Mouse (Mus musculus): ENCODE data around the gene Msantd1.
"Not testable (repeated sequence)": the region's sequence is repeated elsewhere in the genome, so short reads cannot be mapped to it uniquely, and the experiment has no call there.

The Msantd1 gene

GRCm38 (mm10) chr5:34907910-34908725 is at the start of gene Msantd1:
Gene Msantd1, plus strand, starts transcription at chr5:34908012.
- no peak for DNase-seq (ENCODE audit: low spot score in 2 of 2)

DNA sequence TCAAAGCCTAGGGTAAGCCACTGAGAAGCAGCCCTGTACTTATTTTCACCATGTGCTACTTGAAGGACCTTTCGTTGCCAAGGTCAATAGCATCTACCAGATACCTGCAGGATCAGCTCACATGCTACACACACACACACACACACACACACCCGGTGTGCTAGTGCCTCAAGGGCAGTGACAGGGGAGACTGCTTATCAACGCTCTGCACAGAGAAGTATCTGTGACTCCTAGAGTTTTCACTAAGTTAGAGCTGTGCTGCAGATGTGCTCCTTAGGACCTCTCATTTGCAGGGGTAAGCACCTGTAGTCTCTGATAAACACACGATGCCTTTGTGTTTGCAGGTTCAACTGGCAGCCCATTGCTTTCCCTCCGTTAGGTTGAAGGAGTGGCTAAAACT is 42.4 kb upstream of the Msantd1 start:
- no peak for DNase-seq (ENCODE audit: low spot score in 2 of 2)

DNA sequence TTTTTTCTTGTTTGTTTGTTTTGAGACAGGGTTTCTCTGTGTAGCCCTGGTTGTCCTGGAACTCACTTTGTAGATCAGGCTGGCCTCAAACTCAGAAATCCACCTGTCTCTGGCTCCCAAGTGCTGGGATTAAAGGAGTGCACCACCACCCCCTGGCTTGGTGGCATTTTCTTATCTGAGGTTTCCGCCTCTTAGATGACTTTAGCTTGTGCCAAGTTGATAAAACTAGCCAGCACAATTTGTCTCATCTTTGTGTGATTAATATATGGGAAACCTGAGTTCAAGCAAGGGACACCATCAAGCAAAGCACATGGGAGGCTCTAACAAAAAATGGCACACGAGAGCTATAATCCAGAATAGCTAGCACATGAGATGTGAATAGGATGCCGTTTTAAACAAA is 27.5 kb upstream of the Msantd1 start:
- DNase-seq (ENCODE audit: low spot score in 2 of 2) = not testable (repeated sequence)

DNA sequence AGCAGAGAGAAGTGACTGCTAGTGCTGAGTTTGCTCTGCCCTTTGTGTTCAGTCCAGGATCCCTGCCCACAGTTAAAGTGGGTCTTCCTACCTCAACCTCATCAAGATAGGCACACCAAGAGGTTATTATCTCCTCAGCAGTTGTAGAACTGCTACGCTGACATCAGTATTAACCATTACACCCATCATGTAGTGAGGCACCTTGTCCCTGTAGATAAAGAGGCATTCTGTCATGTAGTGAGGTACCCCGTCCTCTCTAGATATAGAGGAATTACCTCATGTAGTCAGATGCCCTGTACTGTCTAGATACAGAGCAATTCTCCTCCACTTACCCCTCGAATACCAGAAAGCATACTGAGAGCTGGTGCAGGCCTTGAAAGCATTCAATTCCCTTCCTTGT is 26.8 kb upstream of the Msantd1 start:
- no peak for DNase-seq (ENCODE audit: low spot score in 2 of 2)

DNA sequence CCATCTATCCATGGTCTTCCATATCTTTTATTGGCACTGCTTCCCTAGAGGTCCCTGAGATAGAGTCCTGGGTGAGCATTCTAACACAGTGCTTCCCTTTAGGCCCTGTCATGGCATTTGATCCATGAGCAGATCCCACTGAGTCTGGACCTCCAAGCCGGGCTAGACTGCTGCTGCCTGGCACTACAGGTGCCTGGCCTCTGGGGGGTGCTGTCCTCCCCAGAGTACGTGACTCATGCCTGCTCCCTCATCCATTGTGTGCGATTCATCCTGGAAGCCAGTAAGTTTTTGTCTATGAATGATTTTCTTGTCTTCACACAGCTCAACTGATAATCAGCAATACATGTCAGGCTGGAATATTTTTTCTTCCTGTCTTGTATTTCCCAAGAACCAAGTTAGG is 22.6 kb upstream of the Msantd1 start:
- DNase-seq (ENCODE audit: low spot score in 2 of 2) = no peak

- no peak for DNase-seq (ENCODE audit: low spot score in 2 of 2)
Observed at GRCm38 (mm10) chr5:34889252-34889651, 18.6 kb upstream of the Msantd1 start.

DNA sequence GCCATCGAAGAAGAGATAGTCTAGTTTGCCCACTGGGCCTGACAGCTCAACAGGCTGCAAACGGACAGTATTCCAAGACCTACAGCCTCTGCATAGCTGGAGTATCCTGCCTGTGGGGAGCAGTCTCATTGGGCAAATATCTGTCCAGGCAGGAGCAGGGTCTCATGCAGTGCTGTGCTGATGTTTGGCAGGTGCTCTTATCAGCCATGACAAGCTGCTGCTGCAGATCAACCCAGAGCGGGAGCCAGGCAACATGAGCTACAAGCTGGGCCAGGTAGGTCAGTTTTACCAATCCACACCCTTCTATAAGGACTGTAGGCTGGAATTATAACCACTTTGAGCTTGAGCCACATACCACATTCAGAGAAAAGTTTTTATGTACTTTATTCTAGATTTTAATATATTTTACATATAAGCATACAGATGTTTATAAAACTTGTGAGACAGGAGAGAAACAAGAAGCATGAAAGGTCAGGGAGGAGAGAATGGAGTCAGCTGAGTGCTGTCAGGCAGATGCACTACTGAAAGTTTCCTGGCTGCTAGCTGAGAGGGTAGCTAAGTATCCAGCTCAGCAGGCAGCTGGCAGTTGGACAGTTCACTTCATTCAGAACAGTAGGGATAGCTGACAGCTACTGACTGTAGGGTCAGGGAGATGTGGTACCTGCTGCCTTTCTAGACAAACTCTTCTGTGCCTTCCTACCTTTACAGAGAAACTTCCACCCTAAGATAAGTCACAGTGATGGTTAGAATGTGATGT is 10.9 kb upstream of the Msantd1 start:
- DNase-seq (ENCODE audit: low spot score in 2 of 2) = no peak

- no peak for DNase-seq (ENCODE audit: low spot score in 2 of 2)
Observed at GRCm38 (mm10) chr5:34899787-34900469, 7.9 kb upstream of the Msantd1 start.

- no peak for DNase-seq (ENCODE audit: low spot score in 2 of 2)
Observed at GRCm38 (mm10) chr5:34902371-34902770, 5.4 kb upstream of the Msantd1 start.

- DNase-seq (ENCODE audit: low spot score in 2 of 2) = peak in 1 of 2 experiments; percentile 38
Observed at GRCm38 (mm10) chr5:34902811-34903385, 4.9 kb upstream of the Msantd1 start.

- no peak for DNase-seq (ENCODE audit: low spot score in 2 of 2)
Observed at GRCm38 (mm10) chr5:34904412-34904811, 3.4 kb upstream of the Msantd1 start.

- no peak for DNase-seq (ENCODE audit: low spot score in 2 of 2)
Observed at GRCm38 (mm10) chr5:34907230-34907629, 582 bp upstream of the Msantd1 start.

GRCm38 (mm10) chr5:34908726-34909633 is 1.2 kb downstream of the Msantd1 start:
- no peak for DNase-seq (ENCODE audit: low spot score in 2 of 2)

DNA sequence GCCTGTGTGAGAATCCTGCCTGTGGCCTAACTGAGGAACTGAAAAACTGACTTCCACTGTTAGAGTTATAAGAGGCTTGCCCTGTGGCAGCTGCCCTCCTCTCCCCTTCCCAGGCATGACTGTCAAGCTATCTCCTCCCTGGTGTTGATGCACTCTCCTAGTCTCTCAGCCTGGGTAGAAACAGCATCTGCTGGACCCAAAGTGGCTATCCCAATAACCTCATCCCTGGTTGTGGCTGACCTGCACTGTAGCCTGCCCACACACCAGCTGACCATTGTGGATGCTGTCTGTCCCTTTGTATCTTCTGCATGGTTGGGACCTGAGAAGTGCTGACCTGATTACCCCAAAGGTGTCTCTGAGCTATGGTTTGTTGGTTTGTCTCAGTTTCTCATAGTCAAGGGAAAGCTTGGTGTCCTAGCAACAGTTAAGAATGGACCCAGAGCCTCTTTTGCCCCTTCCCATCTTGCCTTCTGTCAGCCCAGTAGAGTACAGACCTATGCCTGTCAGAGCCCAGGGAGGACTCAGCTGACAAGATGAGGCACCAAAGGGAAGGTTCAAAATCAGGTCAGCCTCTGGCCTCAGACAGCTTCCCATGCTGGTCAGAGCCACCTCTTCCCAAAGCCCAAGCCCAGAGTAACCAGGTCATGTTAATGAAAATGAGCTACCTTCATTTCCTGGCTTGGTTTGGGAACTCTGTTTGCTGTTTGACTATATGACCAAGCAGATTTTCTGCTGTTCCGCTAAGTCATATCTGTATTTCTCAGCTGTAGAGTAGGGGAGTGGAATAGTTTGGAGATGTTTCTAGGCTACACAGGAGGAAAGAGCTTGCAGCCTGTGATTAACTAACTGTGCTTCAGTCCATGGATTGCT is 2.1 kb downstream of the Msantd1 start:
- no peak for DNase-seq (ENCODE audit: low spot score in 2 of 2)

DNA sequence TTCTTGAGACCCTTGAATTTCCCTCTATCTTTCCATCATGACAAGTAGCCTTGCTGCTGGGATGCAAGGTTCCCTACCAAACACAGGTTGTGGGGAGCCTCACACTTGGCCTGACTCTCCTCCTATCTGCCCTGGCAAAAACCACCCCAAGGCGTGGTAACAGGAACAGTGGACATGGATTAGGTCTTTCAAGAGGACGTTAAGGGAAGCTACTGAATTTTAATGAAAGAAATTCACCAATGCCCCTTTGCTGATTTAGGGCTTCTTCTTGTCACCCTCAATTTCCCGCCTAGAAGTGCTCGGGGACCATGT is 2.6 kb downstream of the Msantd1 start:
- DNase-seq (ENCODE audit: low spot score in 2 of 2) = no peak

DNA sequence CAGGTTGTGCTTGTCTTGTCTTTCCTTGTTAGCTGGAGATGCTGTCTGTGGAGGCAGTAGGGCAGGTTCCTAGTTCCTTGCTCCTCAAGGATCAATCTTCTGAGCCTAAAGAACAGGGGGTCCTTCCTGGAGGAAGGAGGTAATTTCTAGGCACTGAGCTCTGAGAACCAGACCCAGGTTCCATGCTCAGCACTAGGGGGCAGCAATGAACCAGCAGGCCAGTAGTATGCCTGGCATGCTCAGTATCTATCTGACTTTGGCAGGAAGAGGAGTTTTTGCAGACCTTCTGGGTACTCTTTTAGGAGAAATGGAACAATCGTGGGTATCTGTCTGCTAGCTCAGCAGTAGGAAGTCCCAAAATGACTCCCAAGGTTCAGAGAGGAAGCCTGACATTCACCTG is 8.0 kb downstream of the Msantd1 start:
- peak; percentile 85 for DNase-seq (ENCODE audit: low spot score in 2 of 2)

DNA sequence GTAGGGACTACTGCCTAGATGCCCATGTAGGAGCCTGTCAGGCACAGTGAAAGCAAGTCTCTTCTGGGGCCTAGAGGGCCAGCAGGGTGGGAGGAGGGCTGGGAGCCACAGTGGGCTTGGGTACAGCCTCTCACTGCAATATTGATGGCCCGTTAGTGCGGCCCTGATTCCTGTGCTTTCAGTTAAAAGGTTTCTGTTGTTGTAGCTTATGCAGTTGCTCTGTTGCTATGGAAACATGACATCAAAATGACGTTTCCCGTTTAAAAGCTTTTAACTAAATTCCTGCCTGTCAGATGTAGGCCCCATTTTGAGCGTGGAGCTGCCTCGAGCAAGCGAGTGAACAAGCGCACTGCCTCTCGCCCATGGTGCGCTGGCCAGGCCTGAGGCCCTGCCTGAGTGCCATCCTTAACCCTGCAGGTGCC is 9.4 kb downstream of the Msantd1 start:
- peak; percentile 28 to 33 for DNase-seq (ENCODE audit: low spot score in 2 of 2)

DNA sequence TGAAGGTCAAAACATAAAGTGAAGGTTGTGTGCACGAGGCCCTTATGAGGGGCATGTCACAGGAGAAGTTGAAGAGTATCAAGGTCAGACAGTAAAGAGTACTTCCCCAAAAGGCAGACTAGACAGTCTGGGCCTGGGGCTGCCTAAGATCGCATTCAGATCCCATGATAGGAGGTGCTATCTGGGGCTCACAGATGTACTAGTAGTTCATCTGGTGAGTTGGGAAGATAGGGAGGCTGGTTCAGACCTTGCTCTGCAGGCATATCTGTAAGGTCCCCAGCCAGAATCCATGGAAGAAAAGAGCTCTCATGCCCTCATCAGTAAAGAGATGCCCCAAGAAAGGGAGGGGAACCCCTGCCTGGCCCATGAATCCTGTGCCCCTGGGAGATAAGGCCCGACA is 11.0 kb downstream of the Msantd1 start:
- no peak for DNase-seq (ENCODE audit: low spot score in 2 of 2)

GRCm38 (mm10) chr5:34922531-34922930 is 14.7 kb downstream of the Msantd1 start:
- no peak for DNase-seq (ENCODE audit: low spot score in 2 of 2)

DNA sequence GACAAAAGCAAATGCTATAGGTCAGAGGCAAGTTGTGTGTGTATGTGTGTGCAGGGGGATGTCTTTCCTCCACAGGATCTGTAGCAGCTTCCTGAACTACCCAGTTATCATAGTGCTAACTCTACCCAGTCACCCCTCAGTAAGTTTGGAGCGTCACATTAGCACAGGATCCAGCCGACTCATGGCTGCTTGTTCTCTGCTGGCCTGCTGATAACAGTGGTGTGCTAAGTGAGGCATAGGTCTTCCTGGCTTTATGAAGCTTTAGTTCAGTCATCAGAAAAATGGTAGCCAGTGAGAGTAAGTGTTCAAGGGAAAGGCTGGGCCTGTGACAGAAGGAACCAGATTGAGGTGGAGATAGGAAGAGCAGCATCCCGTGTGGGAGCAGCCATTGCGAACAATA is 16.1 kb downstream of the Msantd1 start:
- no peak for DNase-seq (ENCODE audit: low spot score in 2 of 2)

Data from right cerebral cortex, adult 2 months (tissue).